Mouse (Mus musculus) myocyte (in vitro differentiated cells): ENCODE measurements around the gene Cmtm6. TPM values are rescaled to one million over a fixed set of nuclear protein-coding genes. Genes with fewer than 3 reads are reported as not detected.

Experiments
- H3K27me3 ChIP-seq: one replicate; pipeline ENCODE4 v1.6.1; 2011; ENCODE audit not compliant: control insufficient read depth, insufficient read depth, insufficient read length
- H3K36me3 ChIP-seq: one replicate; pipeline ENCODE4 v1.6.1; 2011; ENCODE audit not compliant: control insufficient read depth, insufficient read depth
- H3K4me2 ChIP-seq: one replicate; pipeline ENCODE4 v1.6.1; 2011; ENCODE audit warnings: low read depth, control low read depth
- H3K4me3 ChIP-seq: one replicate; pipeline ENCODE4 v1.5.1; 2011; ENCODE audit warnings: mild to moderate bottlenecking, control low read depth, moderate library complexity
- H3K79me2 ChIP-seq: one replicate; pipeline ENCODE4 v1.6.1; 2011; ENCODE audit not compliant: control insufficient read depth, insufficient read depth
- H3ac ChIP-seq: one replicate; pipeline ENCODE4 v1.6.1; 2011; ENCODE audit not compliant: control insufficient read depth, insufficient read length
- CEBPB ChIP-seq: IDR thresholded peaks from 2 replicates; pipeline ENCODE4 v1.6.1; 2011; ENCODE audit warnings: mild to moderate bottlenecking, moderate library complexity; ENCODE audit not compliant: poor library complexity, insufficient read depth, severe bottlenecking
- E2F4 ChIP-seq: IDR thresholded peaks from one replicate; pipeline ENCODE4 v1.6.1; 2011; ENCODE audit warnings: mild to moderate bottlenecking, control low read depth, moderate library complexity; ENCODE audit not compliant: insufficient read depth
- MAX ChIP-seq: IDR thresholded peaks from one replicate; pipeline ENCODE4 v1.6.1; 2011; ENCODE audit warnings: low read depth, mild to moderate bottlenecking, control low read depth
- MYOD1 ChIP-seq, 3 experiments: IDR thresholded peaks; one replicate each; pipeline ENCODE4 v1.6.1; 2011; ENCODE audit warnings: control low read depth in 2 of 3, low read depth in 2 of 3, mild to moderate bottlenecking in 2 of 3, moderate library complexity in 1 of 3; ENCODE audit not compliant: insufficient read length in 2 of 3, control insufficient read depth in 1 of 3
- MYOG ChIP-seq, 3 experiments: IDR thresholded peaks; one replicate each; pipeline ENCODE4 v1.6.1; 2011; ENCODE audit warnings: control low read depth in 2 of 3, low read depth in 2 of 3, mild to moderate bottlenecking in 2 of 3; ENCODE audit not compliant: insufficient read length in 2 of 3, control insufficient read depth in 1 of 3, insufficient read depth in 1 of 3
- POLR2A ChIP-seq: IDR thresholded peaks from one replicate; pipeline ENCODE4 v1.6.1; 2011; ENCODE audit warnings: low read depth, mild to moderate bottlenecking, control low read depth, moderate library complexity; ENCODE audit not compliant: insufficient read length
- POLR2AphosphoS2 ChIP-seq: IDR thresholded peaks from one replicate; pipeline ENCODE4 v1.6.1; 2011; ENCODE audit warnings: low read depth, control low read depth; ENCODE audit not compliant: insufficient read length
- REST ChIP-seq: IDR thresholded peaks from one replicate; pipeline ENCODE4 v1.6.1; 2011; ENCODE audit warnings: mild to moderate bottlenecking, control low read depth, moderate library complexity; ENCODE audit not compliant: insufficient read depth, insufficient read length
- SRF ChIP-seq: IDR thresholded peaks from one replicate; pipeline ENCODE4 v1.6.1; 2011; ENCODE audit warnings: low read depth; ENCODE audit not compliant: control insufficient read depth, insufficient read length
- TCF12 ChIP-seq: IDR thresholded peaks from one replicate; pipeline ENCODE4 v1.6.1; 2011; ENCODE audit warnings: mild to moderate bottlenecking, control low read depth; ENCODE audit not compliant: poor library complexity, insufficient read depth, severe bottlenecking
- TCF3 ChIP-seq: IDR thresholded peaks from one replicate; pipeline ENCODE4 v1.6.1; 2011; ENCODE audit warnings: low read depth, control low read depth; ENCODE audit not compliant: insufficient read length
- USF1 ChIP-seq: IDR thresholded peaks from one replicate; pipeline ENCODE4 v1.6.1; 2011; ENCODE audit warnings: low read depth, mild to moderate bottlenecking, control low read depth, moderate library complexity
- polyA plus RNA-seq: library from polyadenylated mRNA; unstranded; fragments of >200 nt; fragmentation: generic; extraction: Trizol; gene quantifications from one replicate; pipeline ENCODE4 v1.2.1, GENCODE M21; 2012; ENCODE audit warnings: missing spikeins

The Cmtm6 gene
- polyA plus RNA-seq, 1 experiment, result 14.3 TPM

DNA sequence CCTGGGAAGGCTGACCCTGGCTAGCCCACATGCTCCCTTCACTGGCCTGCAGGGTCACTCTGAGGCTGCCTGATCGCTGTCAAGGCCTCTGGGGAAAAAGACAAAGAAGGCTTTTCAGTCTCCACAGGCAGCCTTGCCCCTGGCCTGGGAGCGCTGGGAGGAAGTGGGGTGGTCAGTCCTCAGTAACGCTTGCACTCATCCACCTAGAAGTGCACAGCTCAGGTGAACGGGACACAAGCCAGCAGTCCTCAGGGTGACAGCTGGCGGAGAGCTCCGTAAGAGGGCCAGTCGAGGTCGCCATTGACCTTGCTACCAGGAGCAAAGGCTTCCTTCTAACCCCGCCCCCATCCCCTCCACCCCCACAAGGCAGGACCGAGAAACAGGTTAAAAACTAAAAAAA, 37.1 kb downstream of the Cmtm6 start:
- H3K4me3 ChIP-seq, result no peak overlapping the region
- TF ChIP-seq CEBPB (no peak), E2F4 (no peak), POLR2AphosphoS2 (no peak), TCF3 (no peak), USF1 (no peak), SRF (no peak), MYOD1 (IDR thresholded peaks at IDR 0.05; ENCODE audit: control insufficient read depth in 1 of 3, insufficient read length in 2 of 3, low read depth in 2 of 3) (no peak), POLR2A (no peak), MYOG (IDR thresholded peaks at IDR 0.05; ENCODE audit: control insufficient read depth in 1 of 3, insufficient read depth in 1 of 3, insufficient read length in 2 of 3, low read depth in 2 of 3) (no peak), TCF12 (no peak), REST (no peak), MAX (no peak)
- no peaks in the 10 kb centered on the region for H3K79me2 ChIP-seq
- H3ac ChIP-seq, result no peak overlapping the region
- H3K4me2 ChIP-seq, result no peak overlapping the region
- no peaks in the 10 kb centered on the region for H3K27me3 ChIP-seq
- no peaks in the 10 kb centered on the region for H3K36me3 ChIP-seq

GRCm38 (mm10) chr9:114770224-114770623, 39.3 kb downstream of the Cmtm6 start:
- Histone ChIP-seq H3K79me2 (no peaks in the 10 kb centered on the region), H3K36me3 (no peaks in the 10 kb centered on the region), H3K4me2 (no peak overlapping the region), H3K27me3 (no peaks in the 10 kb centered on the region), H3K4me3 (no peak overlapping the region), H3ac (no peak overlapping the region)
- TF ChIP-seq MAX (no peak), CEBPB (no peak), POLR2A (no peak), REST (no peak), MYOG (IDR thresholded peaks at IDR 0.05; ENCODE audit: control insufficient read depth in 1 of 3, insufficient read depth in 1 of 3, insufficient read length in 2 of 3, low read depth in 2 of 3) (no peak), E2F4 (no peak), TCF12 (no peak), USF1 (no peak), SRF (no peak)

DNA sequence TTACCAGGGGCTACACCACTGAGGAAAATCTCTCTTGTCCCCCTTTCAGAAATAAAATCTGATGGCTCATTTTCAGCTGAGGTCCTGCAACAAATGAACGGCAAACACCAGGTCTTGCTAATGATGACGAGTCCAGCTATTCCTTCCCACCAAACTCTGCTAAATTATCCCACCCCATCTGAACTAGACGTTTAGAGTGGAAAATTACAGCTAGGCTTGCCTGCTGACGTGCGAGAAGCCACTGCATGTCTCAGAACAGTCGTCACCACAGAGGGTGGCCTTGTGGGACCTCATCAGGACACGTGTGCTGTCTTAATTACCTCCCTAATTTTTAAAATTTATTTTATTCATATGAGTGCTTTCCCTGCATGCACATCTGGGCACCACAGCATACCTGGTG, 40.6 kb downstream of the Cmtm6 start:
- Histone ChIP-seq H3K36me3 (no peaks in the 10 kb centered on the region), H3ac (no peak overlapping the region), H3K4me3 (no peak overlapping the region), H3K79me2 (no peaks in the 10 kb centered on the region), H3K4me2 (no peak overlapping the region), H3K27me3 (no peaks in the 10 kb centered on the region)
- TF ChIP-seq POLR2A (no peak), MAX (no peak), TCF12 (no peak), MYOD1 (IDR thresholded peaks at IDR 0.05; ENCODE audit: control insufficient read depth in 1 of 3, insufficient read length in 2 of 3, low read depth in 2 of 3) (no peak), TCF3 (no peak), SRF (no peak), USF1 (no peak), MYOG (IDR thresholded peaks at IDR 0.05; ENCODE audit: control insufficient read depth in 1 of 3, insufficient read depth in 1 of 3, insufficient read length in 2 of 3, low read depth in 2 of 3) (no peak), CEBPB (no peak), REST (no peak), E2F4 (no peak), POLR2AphosphoS2 (no peak)

DNA sequence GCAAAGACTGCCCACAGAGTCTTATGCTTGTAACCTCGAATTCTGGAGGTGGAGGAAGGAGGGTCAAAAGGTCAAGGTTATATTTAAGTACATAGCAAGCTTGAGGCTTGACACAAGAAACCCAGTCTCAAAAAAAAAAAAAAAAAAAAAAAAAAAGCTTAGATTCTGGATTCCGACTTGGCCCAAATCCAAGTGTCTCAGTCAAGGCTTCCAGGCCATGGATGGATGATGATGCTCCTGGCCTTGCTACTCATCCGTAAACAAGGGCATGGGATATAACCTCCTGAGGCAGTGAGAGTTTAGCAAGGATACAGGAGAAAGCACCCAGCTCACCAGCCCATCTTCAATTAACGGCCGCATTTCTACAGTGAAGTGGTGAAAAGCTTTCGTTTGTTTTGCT, 43.7 kb downstream of the Cmtm6 start:
- no peaks in the 10 kb centered on the region for H3K27me3 ChIP-seq
- no peak overlapping the region for H3K4me2 ChIP-seq
- H3K4me3 ChIP-seq, result no peak overlapping the region
- TF ChIP-seq USF1, result no peak
- TF ChIP-seq TCF3, result no peak
- TF ChIP-seq SRF, result no peak
- no peak for TF ChIP-seq E2F4
- TF ChIP-seq REST, result no peak
- TF ChIP-seq MYOD1 (IDR thresholded peaks at IDR 0.05; ENCODE audit: control insufficient read depth in 1 of 3, insufficient read length in 2 of 3, low read depth in 2 of 3), result no peak
- no peak for TF ChIP-seq TCF12
- no peak for TF ChIP-seq POLR2AphosphoS2
- no peak for TF ChIP-seq CEBPB
- no peak for TF ChIP-seq MYOG (IDR thresholded peaks at IDR 0.05; ENCODE audit: control insufficient read depth in 1 of 3, insufficient read depth in 1 of 3, insufficient read length in 2 of 3, low read depth in 2 of 3)
- TF ChIP-seq POLR2A, result no peak
- TF ChIP-seq MAX, result no peak
- H3ac ChIP-seq, result no peak overlapping the region
- H3K36me3 ChIP-seq, result no peaks in the 10 kb centered on the region
- no peaks in the 10 kb centered on the region for H3K79me2 ChIP-seq
